Mouse (Mus musculus): Measurements from ENCODE around the gene B9d2. TPM values are rescaled to one million over a fixed set of nuclear protein-coding genes. Genes with fewer than 3 reads are reported as not detected.

B9d2 gene
- total RNA-seq, 1 experiment: 5.5 TPM

GRCm38 (mm10) chr7:25706578-25707170 is 26.1 kb downstream of the B9d2 start:
- H3K9ac ChIP-seq (ENCODE audit: insufficient read depth, low read depth, low read length, poor library complexity, severe bottlenecking): no peak overlapping the region
- in situ Hi-C loops (cut with MboI; ENCODE audit: low sequenced_read_pairs in 2 of 2, unreplicated experiment in 2 of 2): no loop called here
- H3K9me3 ChIP-seq (ENCODE audit: control insufficient read depth, insufficient read depth, low read depth, low read length): no peaks in the 10 kb centered on the region
- TF ChIP-seq ZC3H11A (IDR thresholded peaks at IDR 0.05; ENCODE audit: borderline replicate concordance, low read depth, low read length): no peak
- no peak for TF ChIP-seq HCFC1 (IDR thresholded peaks at IDR 0.05; ENCODE audit: borderline replicate concordance, insufficient read depth, low read length)
- TF ChIP-seq CHD2 (IDR thresholded peaks at IDR 0.05; ENCODE audit: low read depth, low read length): no peak
- no peak for TF ChIP-seq MAFK (IDR thresholded peaks at IDR 0.05; ENCODE audit: insufficient read depth, low read depth, low read length)
- no peak for TF ChIP-seq ZNF384 (IDR thresholded peaks at IDR 0.05; ENCODE audit: low read depth, low read length)
- no peak overlapping the region for H3K4me3 ChIP-seq (ENCODE audit: insufficient read depth in 1 of 2, low read depth in 1 of 2, low read length in 2 of 2, poor library complexity in 1 of 2, severe bottlenecking in 1 of 2)
- H3K27ac ChIP-seq (ENCODE audit: insufficient read depth, low read depth, low read length, poor library complexity, severe bottlenecking): no peak overlapping the region
- peaks cover 3 to 26% of the 10 kb centered on the region in 2 experiments; a peak in 1 of 4 replicates for H3K4me1 ChIP-seq (ENCODE audit: control insufficient read depth in 2 of 2, insufficient read depth in 2 of 2, low read length in 2 of 2, poor library complexity in 1 of 2)
- no peak for DNase-seq (ENCODE audit: low read depth, low spot score)
- H3K36me3 ChIP-seq (ENCODE audit: control insufficient read depth, insufficient read depth, low read length, poor library complexity, severe bottlenecking): no peaks in the 10 kb centered on the region

GRCm38 (mm10) chr7:25707581-25708292 is 27.2 kb downstream of the B9d2 start:
- H3K4me3 ChIP-seq (ENCODE audit: insufficient read depth in 1 of 2, low read depth in 1 of 2, low read length in 2 of 2, poor library complexity in 1 of 2, severe bottlenecking in 1 of 2): peak overlapping the region in 1 of 2 experiments; percentile 24; a peak in 1 of 4 replicates
- no peaks in the 10 kb centered on the region for H3K9me3 ChIP-seq (ENCODE audit: control insufficient read depth, insufficient read depth, low read depth, low read length)
- DNase-seq (ENCODE audit: low read depth, low spot score): no peak
- H3K9ac ChIP-seq (ENCODE audit: insufficient read depth, low read depth, low read length, poor library complexity, severe bottlenecking): peak overlapping the region; percentile 27
- 0 out of 2 replicates have a peak, but pooled peaks cover 2% of the 10 kb centered on the region for H3K36me3 ChIP-seq (ENCODE audit: control insufficient read depth, insufficient read depth, low read length, poor library complexity, severe bottlenecking)
- no peak overlapping the region for H3K27ac ChIP-seq (ENCODE audit: insufficient read depth, low read depth, low read length, poor library complexity, severe bottlenecking)
- TF ChIP-seq MAFK (IDR thresholded peaks at IDR 0.05; ENCODE audit: insufficient read depth, low read depth, low read length): peak; percentile 61; the same call in 1 of the 2 replicates
- TF ChIP-seq CHD2 (IDR thresholded peaks at IDR 0.05; ENCODE audit: low read depth, low read length): no peak
- H3K4me1 ChIP-seq (ENCODE audit: control insufficient read depth in 2 of 2, insufficient read depth in 2 of 2, low read length in 2 of 2, poor library complexity in 1 of 2): peaks cover 3 to 26% of the 10 kb centered on the region in 2 experiments; a peak in 1 of 4 replicates
- in situ Hi-C loops (cut with MboI; ENCODE audit: low sequenced_read_pairs in 2 of 2, unreplicated experiment in 2 of 2): no loop called here

GRCm38 (mm10) chr7:25709961-25710360 is 29.4 kb downstream of the B9d2 start:
- Histone ChIP-seq H3K27ac (ENCODE audit: insufficient read depth, low read depth, low read length, poor library complexity, severe bottlenecking) (no peak overlapping the region), H3K9ac (ENCODE audit: insufficient read depth, low read depth, low read length, poor library complexity, severe bottlenecking) (no peak overlapping the region), H3K36me3 (ENCODE audit: control insufficient read depth, insufficient read depth, low read length, poor library complexity, severe bottlenecking) (peaks cover 21% of the 10 kb centered on the region; the same call in 1 of the 2 replicates), H3K9me3 (ENCODE audit: control insufficient read depth, insufficient read depth, low read depth, low read length) (no peaks in the 10 kb centered on the region), H3K4me1 (ENCODE audit: control insufficient read depth in 2 of 2, insufficient read depth in 2 of 2, low read length in 2 of 2, poor library complexity in 1 of 2) (peaks cover 3 to 23% of the 10 kb centered on the region in 2 experiments; a peak in 1 of 4 replicates), H3K4me3 (ENCODE audit: insufficient read depth in 1 of 2, low read depth in 1 of 2, low read length in 2 of 2, poor library complexity in 1 of 2, severe bottlenecking in 1 of 2) (peak overlapping the region; percentile 27 to 29; a peak in 2 of 4 replicates)
- in situ Hi-C loops (cut with MboI; ENCODE audit: low sequenced_read_pairs in 2 of 2, unreplicated experiment in 2 of 2): no loop called here
- DNase-seq (ENCODE audit: low read depth, low spot score): no peak
- TF ChIP-seq ZNF384 (IDR thresholded peaks at IDR 0.05; ENCODE audit: low read depth, low read length) (no peak), HCFC1 (IDR thresholded peaks at IDR 0.05; ENCODE audit: borderline replicate concordance, insufficient read depth, low read length) (no peak), ZC3H11A (IDR thresholded peaks at IDR 0.05; ENCODE audit: borderline replicate concordance, low read depth, low read length) (no peak), CHD2 (IDR thresholded peaks at IDR 0.05; ENCODE audit: low read depth, low read length) (no peak), MAFK (IDR thresholded peaks at IDR 0.05; ENCODE audit: insufficient read depth, low read depth, low read length) (no peak)

- Histone ChIP-seq H3K27ac (ENCODE audit: insufficient read depth, low read depth, low read length, poor library complexity, severe bottlenecking) (no peak overlapping the region), H3K9ac (ENCODE audit: insufficient read depth, low read depth, low read length, poor library complexity, severe bottlenecking) (no peak overlapping the region; the same call in 1 of the 2 replicates), H3K4me3 (ENCODE audit: insufficient read depth in 1 of 2, low read depth in 1 of 2, low read length in 2 of 2, poor library complexity in 1 of 2, severe bottlenecking in 1 of 2) (no peak overlapping the region; a peak in 2 of 4 replicates)
Measured at GRCm38 (mm10) chr7:25710519-25711130, 30.0 kb downstream of the B9d2 start.

More at GRCm38 (mm10) chr7:25710519-25711130, 30.0 kb downstream of the B9d2 start:
- Histone ChIP-seq H3K9me3 (ENCODE audit: control insufficient read depth, insufficient read depth, low read depth, low read length) (no peaks in the 10 kb centered on the region), H3K36me3 (ENCODE audit: control insufficient read depth, insufficient read depth, low read length, poor library complexity, severe bottlenecking) (peaks cover 28% of the 10 kb centered on the region; the same call in 1 of the 2 replicates), H3K4me1 (ENCODE audit: control insufficient read depth in 2 of 2, insufficient read depth in 2 of 2, low read length in 2 of 2, poor library complexity in 1 of 2) (peaks cover 3 to 20% of the 10 kb centered on the region in 2 experiments; a peak in 1 of 4 replicates)
- TF ChIP-seq ZC3H11A (IDR thresholded peaks at IDR 0.05; ENCODE audit: borderline replicate concordance, low read depth, low read length) (no peak), ZNF384 (IDR thresholded peaks at IDR 0.05; ENCODE audit: low read depth, low read length) (no peak), MAFK (IDR thresholded peaks at IDR 0.05; ENCODE audit: insufficient read depth, low read depth, low read length) (no peak), CHD2 (IDR thresholded peaks at IDR 0.05; ENCODE audit: low read depth, low read length) (no peak), HCFC1 (IDR thresholded peaks at IDR 0.05; ENCODE audit: borderline replicate concordance, insufficient read depth, low read length) (no peak)
- in situ Hi-C loops (cut with MboI; ENCODE audit: low sequenced_read_pairs in 2 of 2, unreplicated experiment in 2 of 2): no loop called here
- DNase-seq (ENCODE audit: low read depth, low spot score): no peak
